34 mouse cellular contexts compared by ENCODE assay signal in genomic region chr1:72978956-72979355, GRCm38 (mm10). TPM values are rescaled to one million over a fixed set of nuclear protein-coding genes. Genes with fewer than 3 reads are reported as not detected.
DNase-seq lines count a peak whose midpoint lies in the region; ATAC-seq and TF ChIP-seq lines count a peak whose summit lies in the region.
"Had no signal": no experiment of that assay in that cellular context is flagged by ENCODE, and none has a peak within 500 bp of the region (broad histone marks: within the 10 kb centered on the region; RNA-seq: fewer than 3 reads in every experiment).

No protein-coding gene starts in this region.

- H3K4me2 ChIP-seq in embryonic facial prominence, embryonic 15.5 days (replicated peaks): no peak overlapping the region
- no peak overlapping the region for H3K4me2 ChIP-seq in stomach, postnatal 0 days (replicated peaks; ENCODE audit: low read depth)
- H3K4me2 ChIP-seq: heart, embryonic 12.5 days; hindbrain, embryonic 12.5 days; liver, embryonic 11.5 days; midbrain, embryonic 11.5 days had no signal

- DNase-seq in brain, adult 2 months (ENCODE audit: low read depth, low spot score): peak; percentile 45
- DNase-seq in embryo, embryonic 10.5 days (ENCODE audit: low spot score): peak; percentile 47
- peak; percentile 43 for DNase-seq in mesoderm, embryonic 11.5 days (ENCODE audit: low read depth, low spot score)
- DNase-seq in gastrocnemius, adult 8-10 months (ENCODE audit: low spot score in 2 of 2): no peak
- DNase-seq in stomach, postnatal 0 days (ENCODE audit: low spot score): no peak
- DNase-seq: adrenal gland, adult 8-10 months; cerebellum, adult 8-10 months; gastrocnemius, postnatal 10 days; heart, postnatal 14 days; kidney, postnatal 25 days; liver, postnatal 0 days; retina, postnatal 1 day; right cerebral cortex, postnatal 25 days; thymus, postnatal 14 days had no signal

- ATAC-seq in embryonic facial prominence, embryonic 15.5 days (ENCODE audit: insufficient number of reproducible peaks, low FRiP score, low TSS enrichment, low read depth): 0 out of 2 replicates have a peak, but pooled peaks have one; percentile 65
- ATAC-seq in stomach, postnatal 0 days (ENCODE audit: low FRiP score, low TSS enrichment): no peak
- no peak for ATAC-seq in erythroid progenitor cell, adult 5-6 weeks (replicated peaks; ENCODE audit: low FRiP score, poor library complexity, severe bottlenecking)
- ATAC-seq: activated CD4-positive, CD25-positive, alpha-beta regulatory T cell, adult 4 months; intestine, postnatal 0 days; liver, postnatal 0 days; lung, postnatal 0 days had no signal

- no peak overlapping the region for H3K4me3 ChIP-seq in embryonic facial prominence, embryonic 15.5 days (replicated peaks)
- no peak overlapping the region for H3K4me3 ChIP-seq in stomach, postnatal 0 days (ENCODE audit: low read depth, low read length)
- H3K4me3 ChIP-seq: heart, embryonic 12.5 days; hindbrain, embryonic 12.5 days; layer of hippocampus, adult 2 months had no signal

- 32% methylated on average over 9 of the region's 9 CpGs for WGBS in embryonic facial prominence, embryonic 15.5 days
- WGBS in stomach, postnatal 0 days: 77% methylated on average over 9 of the region's 9 CpGs

- no peak for TF ChIP-seq CTCF in stomach, postnatal 0 days (IDR thresholded peaks at IDR 0.05; ENCODE audit: low read depth)

- H3K9ac ChIP-seq in embryonic facial prominence, embryonic 15.5 days: no peak overlapping the region
- H3K9ac ChIP-seq in stomach, postnatal 0 days (ENCODE audit: low read length): no peak overlapping the region
- H3K9ac ChIP-seq: heart, embryonic 12.5 days; hindbrain, embryonic 12.5 days; liver, postnatal 0 days had no signal

- no peaks in the 10 kb centered on the region for H3K27me3 ChIP-seq in embryonic facial prominence, embryonic 15.5 days
- H3K27me3 ChIP-seq in stomach, postnatal 0 days (ENCODE audit: control insufficient read depth, insufficient read depth, low read length): no peaks in the 10 kb centered on the region
- H3K27me3 ChIP-seq: heart, embryonic 12.5 days; hindbrain, embryonic 12.5 days had no signal

- H3K27ac ChIP-seq in embryonic facial prominence, embryonic 15.5 days (replicated peaks): no peak overlapping the region
- H3K27ac ChIP-seq in stomach, postnatal 0 days (replicated peaks): no peak overlapping the region
- H3K27ac ChIP-seq: hindbrain, embryonic 12.5 days; layer of hippocampus, adult 2 months; macrophage had no signal

- no peaks in the 10 kb centered on the region for H3K9me3 ChIP-seq in embryonic facial prominence, embryonic 15.5 days (replicated peaks)
- no peaks in the 10 kb centered on the region for H3K9me3 ChIP-seq in stomach, postnatal 0 days (ENCODE audit: control insufficient read depth, low read length)
- H3K9me3 ChIP-seq: heart, embryonic 12.5 days; hindbrain, embryonic 12.5 days had no signal

- TF ChIP-seq EP300 in stomach, postnatal 0 days (optimal IDR thresholded peaks at IDR 0.05): no peak

- H3K36me3 ChIP-seq in embryonic facial prominence, embryonic 15.5 days: no peaks in the 10 kb centered on the region
- no peaks in the 10 kb centered on the region for H3K36me3 ChIP-seq in stomach, postnatal 0 days (ENCODE audit: control insufficient read depth, insufficient read depth, low read length)
- H3K36me3 ChIP-seq: heart, embryonic 12.5 days; hindbrain, embryonic 12.5 days had no signal

- H3K4me1 ChIP-seq in embryonic facial prominence, embryonic 15.5 days: no peaks in the 10 kb centered on the region
- H3K4me1 ChIP-seq in stomach, postnatal 0 days (replicated peaks; ENCODE audit: control insufficient read depth, insufficient read depth): no peaks in the 10 kb centered on the region
- H3K4me1 ChIP-seq: hindbrain, embryonic 12.5 days had no signal

RNA-seq across cellular contexts. Expression of gene Tnp1, which starts 36.8 kb away (rescaled TPM):
- polyA plus RNA-seq in embryonic facial prominence, embryonic 15.5 days (2015; fragmentation: Nextera tagmentation; extraction: Ambion mirVana): not detected in 2 replicates
- not detected for total RNA-seq in gastrocnemius, adult 8-10 months (2022)
- not detected in 2 replicates for polyA plus RNA-seq in stomach, postnatal 0 days (2015; fragmentation: Nextera tagmentation; extraction: Ambion mirVana)
- total RNA-seq in erythroid progenitor cell, adult 5-6 weeks (2015; ENCODE audit: low replicate concordance): not detected in 2 replicates
- total RNA-seq in erythroid progenitor cell, adult 5-6 weeks (2017; ENCODE audit: low replicate concordance): not detected in 2 replicates
- total RNA-seq: adrenal gland, adult 8-10 months; gastrocnemius, postnatal 10 days; granulocyte monocyte progenitor cell, adult 5-6 weeks; heart, postnatal 14 days; layer of hippocampus, adult 2 months; left cerebral cortex, postnatal 25 days; MEL; midbrain, postnatal 0 days; neutrophil, adult 5-6 weeks had no signal
- polyA plus RNA-seq: activated CD4-positive, CD25-positive, alpha-beta regulatory T cell, adult 4 months; C2C12; forebrain, embryonic 11.5 days; heart, embryonic 12.5 days; hindbrain, embryonic 12.5 days; intestine, postnatal 0 days; kidney, embryonic 14.5 days; liver, embryonic 11.5 days; liver, postnatal 0 days; lung, postnatal 0 days; macrophage; midbrain, embryonic 11.5 days; midbrain, postnatal 0 days; spleen, adult 2 months had no signal

Comparison
In these comparisons a context has a peak if more than half of its experiments do, and no peak if none do; other contexts are left out.
1. DNase-seq: peak in brain, adult 2 months (single experiment), embryo, embryonic 10.5 days (single experiment) and mesoderm, embryonic 11.5 days (single experiment); none in gastrocnemius, adult 8-10 months (0 of 2) and stomach, postnatal 0 days (single experiment).